Mouse (Mus musculus): ENCODE measurements at regions not wholly inside any gene's neighbourhood (a gene's known extent, or its start where the extent isn't known, plus 50 kb on each side); places are given as distances from the start of the nearest gene placed in this dataset.

GRCm38 (mm10) chr14:76307603-76308002, 107.2 kb upstream of the Tsc22d1 start:
- no peak for TF ChIP-seq CTCF (IDR thresholded peaks at IDR 0.05; ENCODE audit: borderline replicate concordance, insufficient read depth, low read length)
- TF ChIP-seq POLR2A (IDR thresholded peaks at IDR 0.05; ENCODE audit: low read depth, low read length): no peak

All from embryonic fibroblast, embryonic 13.5 days (primary cell).